Mouse (Mus musculus) liver, embryonic 14.5 days (tissue): ENCODE measurements around the gene E130311K13Rik. TPM values are rescaled to one million over a fixed set of nuclear protein-coding genes. Genes with fewer than 3 reads are reported as not detected.
A peak's percentile ranks its signal among the peaks of the same experiment; 100 is the strongest.

Source experiments
- ATAC-seq: fragments of 200-750 bp; cut with Nextera tagmentation; 2 replicates; pipeline ENCODE4 v1.8.0; 2017; ENCODE audit warnings: moderate number of reproducible peaks, mild to moderate bottlenecking, moderate library complexity; ENCODE audit not compliant: insufficient read depth
- DNase-seq, 3 experiments: peaks; one replicate each; pipeline ENCODE4 v3.0.0-alpha.2; 2012 to 2013; ENCODE audit warnings: low read depth in 3 of 3, low spot score in 3 of 3
- H3K27ac ChIP-seq: fragments of 300-500 bp; sonication (generic); 2 replicates; pipeline ENCODE4 v1.5.1; 2014; ENCODE audit warnings: moderate library complexity, mild to moderate bottlenecking, control low read depth, inconsistent platforms
- H3K27me3 ChIP-seq: fragments of 300-500 bp; sonication (generic); 2 replicates; pipeline ENCODE4 v1.6.1; 2014; ENCODE audit warnings: mild to moderate bottlenecking, low read length, moderate library complexity; ENCODE audit not compliant: control insufficient read depth, insufficient read depth
- H3K36me3 ChIP-seq: fragments of 300-500 bp; sonication (generic); replicated peaks from 2 replicates; pipeline ENCODE4 v1.6.1; 2014; ENCODE audit warnings: low read depth; ENCODE audit not compliant: control insufficient read depth, insufficient read depth
- H3K4me1 ChIP-seq, 2 experiments: fragments of 200-500 bp in 1 of 2; fragments of 300-500 bp in 1 of 2; sonication (generic) in 1 of 2; replicated peaks; 2 replicates each; pipeline ENCODE4 v1.6.1; 2012 to 2014; ENCODE audit warnings: antibody characterized with exemption in 1 of 2, inconsistent platforms in 1 of 2, low read length in 1 of 2; ENCODE audit not compliant: control insufficient read depth in 2 of 2, insufficient read depth in 2 of 2
- H3K4me2 ChIP-seq: fragments of 300-500 bp; sonication (generic); 2 replicates; pipeline ENCODE4 v1.6.1; 2014; ENCODE audit warnings: low read depth, mild to moderate bottlenecking, control low read depth, moderate library complexity
- H3K4me3 ChIP-seq, 2 experiments: fragments of 200-500 bp in 1 of 2; fragments of 300-500 bp in 1 of 2; sonication (generic) in 1 of 2; 2 replicates each; pipeline ENCODE4 v1.5.1; 2012 to 2014; ENCODE audit warnings: low read depth in 2 of 2, low read length in 2 of 2, mild to moderate bottlenecking in 2 of 2, control low read depth in 1 of 2, inconsistent platforms in 1 of 2, moderate library complexity in 1 of 2; ENCODE audit not compliant: insufficient read depth in 1 of 2
- H3K9ac ChIP-seq: fragments of 300-500 bp; sonication (generic); replicated peaks from 2 replicates; pipeline ENCODE4 v1.6.1; 2014; ENCODE audit warnings: mild to moderate bottlenecking, control low read depth, moderate library complexity
- H3K9me3 ChIP-seq: fragments of 300-500 bp; sonication (generic); 2 replicates; pipeline ENCODE4 v1.6.1; 2016; ENCODE audit warnings: low read length, mixed read lengths; ENCODE audit not compliant: control insufficient read depth
- CTCF ChIP-seq: IDR thresholded peaks from 2 replicates; pipeline ENCODE4 v1.5.1; 2016; ENCODE audit warnings: antibody characterized with exemption, low read depth, control low read depth
- EP300 ChIP-seq: IDR thresholded peaks from 2 replicates; pipeline ENCODE4 v1.6.1; 2016; ENCODE audit warnings: antibody characterized with exemption, low read depth
- WGBS: fragments of 180-500 bp; shearing (Covaris S2); extraction: QIAGEN DNeasy Blood & Tissue Kit; methylation state at CpG from one replicate; pipeline ENCODE4 v1.1.7; 2014; ENCODE audit not compliant: insufficient replicate concordance; 5-methylcytosine and 5-hydroxymethylcytosine counted together
- polyA plus RNA-seq, 2 experiments: library from polyadenylated mRNA; depleted of rRNA in 1 of 2; stranded (reverse) in 1 of 2; unstranded in 1 of 2; fragments of >200 nt; fragmentation: Nextera tagmentation in 1 of 2; extraction: Ambion mirVana in 1 of 2; gene quantifications; 2 replicates each; pipeline versions ENCODE4 v1.2.1 to v1.2.3; 2012 to 2014

The E130311K13Rik gene
- polyA plus RNA-seq, 2 experiments: 1.1 to 1.2 TPM

GRCm38 (mm10) chr3:63872818-63873217 lies 56.5 kb downstream of the E130311K13Rik start:
- H3K4me2 ChIP-seq: no peak overlapping the region
- no peak overlapping the region for H3K27ac ChIP-seq
- DNase-seq (no peak), ATAC-seq (no peak)
- H3K9me3 ChIP-seq: no peaks in the 10 kb centered on the region
- no peaks in the 10 kb centered on the region for H3K36me3 ChIP-seq
- WGBS: 32% methylated on average over 1 of the region's 1 CpGs
- TF ChIP-seq CTCF (no peak), EP300 (no peak)
- no peak overlapping the region for H3K4me3 ChIP-seq
- no peaks in the 10 kb centered on the region for H3K4me1 ChIP-seq
- no peaks in the 10 kb centered on the region for H3K27me3 ChIP-seq
- no peak overlapping the region for H3K9ac ChIP-seq

DNA sequence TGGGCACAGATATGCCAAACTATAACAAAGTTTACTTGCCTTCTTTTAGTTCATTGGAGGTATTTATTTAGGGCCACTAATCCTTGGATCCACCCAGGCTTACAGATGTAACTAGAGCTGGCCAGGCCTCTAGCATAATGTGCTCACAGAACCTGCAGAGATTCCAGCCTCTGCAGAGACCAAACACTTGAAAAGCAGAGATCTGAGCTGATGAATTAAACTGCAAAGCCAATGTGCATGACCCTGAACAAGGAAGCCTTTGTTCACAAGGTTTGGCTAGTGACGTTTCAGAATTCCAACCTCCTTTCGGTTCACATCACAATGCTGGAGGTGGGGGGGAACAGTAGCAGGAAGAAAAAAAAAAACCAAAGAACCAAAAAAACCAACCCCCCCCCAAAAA lies 58.0 kb downstream of the E130311K13Rik start:
- Histone ChIP-seq H3K4me1 (no peaks in the 10 kb centered on the region), H3K27me3 (no peaks in the 10 kb centered on the region), H3K9ac (no peak overlapping the region), H3K4me2 (no peak overlapping the region), H3K9me3 (no peaks in the 10 kb centered on the region), H3K36me3 (no peaks in the 10 kb centered on the region), H3K27ac (no peak overlapping the region), H3K4me3 (no peak overlapping the region)
- ATAC-seq (no peak), DNase-seq (no peak)
- 52% methylated on average over 2 of the region's 2 CpGs for WGBS
- TF ChIP-seq CTCF (no peak), EP300 (no peak)

DNA sequence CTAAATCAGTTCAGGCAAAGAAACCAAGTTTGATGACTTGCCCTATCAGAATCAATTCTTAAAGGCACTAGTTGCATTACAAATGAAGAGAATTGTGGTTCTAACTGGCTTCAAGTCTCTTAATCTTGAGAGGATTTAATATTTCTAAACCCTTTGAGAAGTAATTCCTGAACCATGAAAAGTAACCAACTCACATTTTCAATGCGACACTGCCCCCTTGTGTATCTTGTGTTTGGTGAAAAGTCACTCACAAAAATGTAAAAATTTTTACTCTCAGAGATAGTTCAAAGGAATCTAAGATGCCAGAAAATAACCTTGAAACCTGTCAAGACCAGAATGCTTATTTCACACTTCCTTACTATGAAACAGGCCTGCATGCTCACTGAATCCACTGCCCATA lies 61.0 kb downstream of the E130311K13Rik start:
- Histone ChIP-seq H3K4me2 (no peak overlapping the region), H3K27ac (no peak overlapping the region), H3K27me3 (no peaks in the 10 kb centered on the region), H3K9me3 (no peaks in the 10 kb centered on the region), H3K4me3 (no peak overlapping the region), H3K9ac (no peak overlapping the region), H3K36me3 (no peaks in the 10 kb centered on the region), H3K4me1 (no peaks in the 10 kb centered on the region)
- no peak for DNase-seq
- ATAC-seq: no peak
- TF ChIP-seq CTCF (peak; percentile 3; the same call in 1 of the 2 replicates), EP300 (no peak)
- 38% methylated on average over 1 of the region's 1 CpGs for WGBS

DNA sequence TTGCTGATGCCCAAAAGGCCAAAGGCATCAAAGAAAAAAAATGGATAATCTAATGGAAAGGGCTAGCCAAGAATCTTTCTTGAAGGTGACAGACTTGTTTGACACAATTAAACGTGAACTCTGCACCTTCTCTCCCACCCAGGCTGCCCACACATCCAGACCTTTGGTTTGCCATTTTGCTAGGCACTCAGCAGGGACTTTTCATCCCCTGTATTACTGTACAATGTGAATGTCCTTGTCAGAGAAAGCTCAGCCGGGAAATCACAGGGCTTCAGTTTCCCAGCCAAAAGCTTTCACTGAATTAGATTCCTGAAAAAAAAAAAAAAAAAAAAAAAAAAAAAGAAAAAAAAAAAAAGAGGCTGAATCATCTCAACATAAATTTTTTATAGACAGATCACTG lies 64.2 kb downstream of the E130311K13Rik start:
- Histone ChIP-seq H3K9ac (no peak overlapping the region), H3K4me1 (no peaks in the 10 kb centered on the region), H3K27ac (no peak overlapping the region), H3K4me3 (no peak overlapping the region), H3K9me3 (no peaks in the 10 kb centered on the region), H3K4me2 (no peak overlapping the region), H3K36me3 (no peaks in the 10 kb centered on the region), H3K27me3 (no peaks in the 10 kb centered on the region)
- ATAC-seq (no peak), DNase-seq (no peak)
- TF ChIP-seq EP300: no peak
- TF ChIP-seq CTCF: no peak
- WGBS: 54% methylated on average over 2 of the region's 2 CpGs

Other genes starting within 250 kb of the E130311K13Rik start
- 0.06 and 0.11 TPM in 2 replicates for gene Plch1, start 30.0 kb downstream of the E130311K13Rik start, polyA plus RNA-seq (2012; rRNA removed)
- gene Plch1, start 30.0 kb downstream of the E130311K13Rik start, polyA plus RNA-seq (2014; fragmentation: Nextera tagmentation; extraction: Ambion mirVana): 0.05 and 0.14 TPM in 2 replicates
- 6.0 and 7.1 TPM in 2 replicates for gene Slc33a1, start 35.3 kb upstream of the E130311K13Rik start, polyA plus RNA-seq (2012; rRNA removed)
- gene Slc33a1, start 35.3 kb upstream of the E130311K13Rik start, polyA plus RNA-seq (2014; fragmentation: Nextera tagmentation; extraction: Ambion mirVana): 9.8 and 11.0 TPM in 2 replicates
- gene Gmps, start 46.6 kb upstream of the E130311K13Rik start, polyA plus RNA-seq (2012; rRNA removed): 4.8 and 7.5 TPM in 2 replicates
- 23.1 and 23.4 TPM in 2 replicates for gene Gmps, start 46.6 kb upstream of the E130311K13Rik start, polyA plus RNA-seq (2014; fragmentation: Nextera tagmentation; extraction: Ambion mirVana)
- 0.01 TPM in 2 replicates for gene Vmn2r1, start 152.1 kb upstream of the E130311K13Rik start, polyA plus RNA-seq (2012; rRNA removed)
- gene Vmn2r1, start 152.1 kb upstream of the E130311K13Rik start, polyA plus RNA-seq (2014; fragmentation: Nextera tagmentation; extraction: Ambion mirVana): not detected in 2 replicates
- gene Vmn2r2, start 212.5 kb upstream of the E130311K13Rik start, polyA plus RNA-seq (2012; rRNA removed): not detected in 2 replicates
- gene Vmn2r2, start 212.5 kb upstream of the E130311K13Rik start, polyA plus RNA-seq (2014; fragmentation: Nextera tagmentation; extraction: Ambion mirVana): not detected in 2 replicates